Mouse (Mus musculus): ENCODE data around the gene Rfx4.
A peak's percentile ranks its signal among the peaks of the same experiment; 100 is the strongest.

Gene Rfx4

DNA sequence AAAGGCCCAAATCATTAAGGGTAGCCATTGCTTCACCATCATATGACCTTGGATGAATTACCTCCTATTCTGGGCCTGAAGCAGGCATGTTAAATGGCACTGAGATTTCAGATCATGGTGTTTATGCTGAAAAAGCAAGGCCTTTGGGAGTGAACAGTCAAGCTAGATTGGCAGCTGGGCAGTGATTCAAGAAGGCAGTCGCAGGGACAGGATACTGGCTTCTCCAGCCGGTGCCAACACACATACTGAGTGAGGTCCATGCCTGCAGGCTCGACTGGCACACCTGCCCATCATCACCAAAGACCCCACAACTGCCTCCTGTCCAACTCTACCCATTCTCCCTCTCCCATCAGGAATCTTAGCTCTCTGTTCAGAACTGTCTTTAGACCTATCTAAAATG is 152.6 kb downstream of the Rfx4 start:
- no peak for DNase-seq (ENCODE audit: extremely low read depth, low read depth)

DNA sequence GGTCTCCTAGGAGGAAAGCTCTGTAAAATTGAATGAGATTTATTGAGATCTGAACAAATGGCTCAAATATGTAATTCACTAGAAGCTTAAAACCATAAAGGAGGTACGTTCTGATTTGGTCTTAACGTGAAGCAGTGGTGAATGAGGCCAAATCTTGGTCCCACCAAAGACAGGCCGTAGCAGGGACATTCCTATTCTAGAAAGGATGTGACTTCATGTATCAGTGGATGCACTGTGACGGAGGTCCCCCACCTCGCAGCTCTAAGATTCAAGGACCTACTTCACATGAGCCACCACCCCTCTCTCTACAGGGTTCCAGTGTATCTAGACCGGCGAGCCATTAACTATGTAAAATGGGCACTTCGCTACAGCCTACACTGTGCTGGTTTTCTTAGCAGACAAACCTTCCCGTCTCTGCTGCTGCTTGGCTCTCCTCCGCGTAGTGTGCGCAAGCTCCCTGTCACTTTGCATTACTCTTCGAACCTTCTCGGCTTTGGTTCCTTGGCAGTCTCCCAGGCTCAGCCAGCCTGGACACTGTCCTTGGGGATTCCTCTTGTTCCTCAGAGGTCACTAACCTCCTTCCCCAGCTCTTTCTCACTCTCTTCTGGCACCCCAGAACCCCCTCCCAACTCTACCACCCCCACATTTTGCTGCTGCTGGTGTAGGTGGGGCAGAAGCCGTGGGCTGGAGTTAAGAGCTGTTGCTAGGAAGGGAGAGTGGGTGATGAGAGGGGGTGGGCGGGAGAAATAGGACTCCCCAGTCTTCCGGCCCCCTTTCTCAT is 153.3 kb downstream of the Rfx4 start:
- no peak for DNase-seq (ENCODE audit: extremely low read depth, low read depth)

DNA sequence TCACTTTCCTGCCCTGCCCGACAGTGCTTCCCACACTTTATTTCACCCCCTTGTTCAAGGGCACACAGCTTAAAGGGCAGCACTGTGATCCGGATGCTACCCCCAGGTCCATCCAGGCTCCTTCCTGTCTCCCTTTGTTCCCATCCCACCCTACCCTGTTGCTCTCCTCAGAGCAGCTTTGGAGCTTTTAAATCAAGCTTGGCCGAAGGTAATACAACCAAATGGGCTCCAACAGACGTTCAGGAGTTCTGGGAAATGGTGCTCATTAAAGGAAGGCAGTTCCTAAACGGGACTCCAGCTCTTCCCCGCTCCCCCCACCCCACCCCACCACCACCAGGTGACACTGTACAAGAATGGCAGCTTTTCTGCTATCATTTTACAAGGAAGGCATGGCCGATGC is 154.3 kb downstream of the Rfx4 start:
- DNase-seq (ENCODE audit: extremely low read depth, low read depth), result no peak

DNA sequence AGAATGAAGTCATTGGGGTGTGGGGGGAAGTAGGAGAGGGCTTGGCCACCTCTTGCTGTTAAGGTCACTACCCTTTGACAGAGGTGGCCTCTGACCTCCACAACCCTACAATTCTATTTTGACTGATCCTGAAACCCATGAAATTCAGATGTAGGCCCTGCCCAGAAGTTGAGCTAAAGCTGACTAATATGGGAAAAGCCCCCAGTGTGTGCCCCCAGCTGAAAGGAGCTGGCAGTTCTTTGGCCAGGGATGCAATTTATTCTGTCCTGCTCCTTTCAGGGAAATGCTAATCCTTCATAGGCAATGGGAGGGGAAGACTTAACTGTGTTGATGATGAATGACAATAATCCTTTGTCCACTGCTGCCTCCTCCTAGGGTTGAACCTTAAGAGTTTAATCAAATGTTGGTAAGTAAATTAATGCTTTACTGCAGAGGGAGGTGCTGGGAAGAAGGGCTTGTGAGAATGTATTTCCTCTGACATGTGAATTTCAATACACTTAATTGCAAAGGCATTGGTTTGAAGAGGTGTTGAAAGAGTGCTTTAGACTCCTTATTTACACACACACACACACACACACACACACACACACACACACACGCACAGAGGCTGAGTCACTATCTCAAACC is 155.0 kb downstream of the Rfx4 start:
- no peak for DNase-seq (ENCODE audit: extremely low read depth, low read depth)

GRCm38 (mm10) chr10:84913148-84913547 is 157.3 kb downstream of the Rfx4 start:
- no peak for DNase-seq (ENCODE audit: extremely low read depth, low read depth)

- no peak for DNase-seq (ENCODE audit: extremely low read depth, low read depth)
Observed at GRCm38 (mm10) chr10:84915476-84915875, 159.6 kb downstream of the Rfx4 start.

DNA sequence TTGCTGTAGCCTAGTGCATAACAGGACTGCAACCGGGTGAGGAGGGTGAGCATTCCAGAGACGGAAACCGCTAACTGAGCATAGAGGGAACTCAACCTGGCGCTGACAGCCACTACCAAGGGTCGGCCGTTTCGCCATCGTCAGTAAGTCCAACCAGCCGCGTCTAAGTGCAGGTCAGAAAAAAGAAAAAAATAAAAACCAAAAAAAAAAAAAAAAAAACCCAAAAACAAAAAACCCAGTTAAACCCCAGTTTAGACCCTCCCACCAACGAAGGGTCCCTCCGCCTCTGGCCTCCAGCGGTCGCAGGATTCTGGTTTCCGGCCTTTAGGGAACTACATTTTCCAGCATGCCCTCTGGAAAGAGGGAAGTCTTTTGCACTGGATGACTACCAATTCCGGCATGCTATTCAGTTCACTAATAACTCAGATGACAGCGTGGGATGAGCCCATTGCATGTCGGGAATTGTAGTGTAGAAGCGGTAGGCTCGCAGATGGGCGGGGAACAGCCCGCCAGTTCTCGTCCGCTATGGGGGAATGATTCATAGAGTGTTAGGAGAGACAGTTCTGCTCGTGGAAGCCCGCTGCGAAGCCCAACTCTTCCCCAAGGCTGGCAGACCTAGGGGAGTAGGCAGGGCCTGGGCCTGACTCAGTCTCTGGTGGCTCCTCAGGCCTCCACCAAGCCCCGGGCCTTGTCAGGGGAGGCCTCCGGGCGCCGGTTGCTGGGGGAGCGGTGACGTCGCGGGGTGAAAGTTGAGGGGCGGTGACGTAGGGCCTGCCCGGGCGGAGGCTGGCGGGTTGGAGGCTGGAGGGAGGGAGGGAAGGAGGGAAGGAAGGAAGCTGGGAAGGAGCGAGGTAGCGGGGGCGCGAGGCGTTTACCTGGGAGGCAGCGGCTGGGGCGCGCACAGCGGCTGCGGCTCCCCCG is 161.2 kb downstream of the Rfx4 start, which contains the start of gene Ric8b:
Ric8b (plus strand) TSS at position 807 of the 921 bp plus-strand sequence.
- DNase-seq (ENCODE audit: extremely low read depth, low read depth), result peak; percentile 99

GRCm38 (mm10) chr10:84917731-84918095 is 161.9 kb downstream of the Rfx4 start:
- no peak for DNase-seq (ENCODE audit: extremely low read depth, low read depth)

DNA sequence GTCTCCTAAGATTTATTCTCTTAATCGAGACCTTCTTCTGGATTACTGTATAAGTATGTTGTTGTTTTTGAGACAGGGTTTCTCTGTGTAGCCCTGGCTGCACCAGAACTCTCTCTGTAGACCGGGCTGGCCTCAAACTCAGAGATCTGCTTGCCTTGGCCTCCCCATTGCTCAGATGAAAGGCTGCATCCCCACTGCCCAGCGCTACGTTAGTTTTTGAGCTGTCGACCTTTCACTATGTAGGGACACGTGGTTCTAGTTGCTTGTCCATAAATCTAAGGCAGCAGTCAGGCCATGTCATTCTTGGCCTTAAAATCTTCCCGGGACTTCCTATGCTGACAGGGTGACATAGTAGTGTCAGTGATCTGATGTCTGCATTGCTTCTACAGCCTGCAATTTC is 170.5 kb downstream of the Rfx4 start:
- DNase-seq (ENCODE audit: extremely low read depth, low read depth), result no peak

DNA sequence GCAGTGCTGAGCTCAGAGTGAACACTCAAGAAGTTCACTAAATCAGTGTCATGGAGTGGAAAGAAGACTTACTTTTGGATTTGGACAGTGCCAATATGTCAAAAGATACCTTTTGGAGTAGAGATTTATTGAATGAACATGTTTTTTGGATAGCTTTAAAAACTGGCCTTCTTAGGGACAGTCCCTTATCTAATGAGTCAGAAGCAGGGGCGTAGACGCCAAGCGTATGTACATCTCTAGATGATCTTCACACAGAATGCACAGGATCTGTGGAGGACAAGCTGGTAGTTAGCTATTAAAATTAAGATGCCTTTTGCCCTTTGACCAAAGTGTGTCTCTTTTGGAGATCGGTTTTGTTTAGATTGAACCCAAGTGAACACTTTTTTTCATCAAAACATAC is 171.0 kb downstream of the Rfx4 start:
- no peak for DNase-seq (ENCODE audit: extremely low read depth, low read depth)

DNA sequence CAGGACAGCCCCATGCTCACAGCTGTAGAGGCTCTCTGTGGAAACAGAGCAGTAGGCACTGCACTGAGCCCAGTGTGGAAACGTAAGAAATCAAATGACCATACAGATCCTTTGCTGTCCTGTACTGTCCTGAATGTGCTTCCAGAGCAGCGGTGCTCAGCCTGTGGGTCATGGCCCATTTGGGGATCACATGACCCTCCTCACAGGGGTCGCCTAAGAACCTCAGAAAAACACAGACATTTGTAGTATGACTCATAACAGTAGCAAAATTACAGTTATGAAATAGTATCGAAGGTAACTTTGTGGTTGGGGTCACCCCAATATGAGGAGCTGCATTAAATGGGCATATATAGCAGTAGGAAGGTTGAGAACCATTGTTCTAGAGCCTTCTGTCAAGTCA is 172.6 kb downstream of the Rfx4 start:
- no peak for DNase-seq (ENCODE audit: extremely low read depth, low read depth)

- DNase-seq (ENCODE audit: extremely low read depth, low read depth), result peak; percentile 62
Observed at GRCm38 (mm10) chr10:84935553-84936209, 179.8 kb downstream of the Rfx4 start.

- no peak for DNase-seq (ENCODE audit: extremely low read depth, low read depth)
Observed at GRCm38 (mm10) chr10:84936832-84937515, 181.1 kb downstream of the Rfx4 start.

- peak; percentile 82 for DNase-seq (ENCODE audit: extremely low read depth, low read depth)
Observed at GRCm38 (mm10) chr10:84938094-84938820, 182.4 kb downstream of the Rfx4 start.

DNA sequence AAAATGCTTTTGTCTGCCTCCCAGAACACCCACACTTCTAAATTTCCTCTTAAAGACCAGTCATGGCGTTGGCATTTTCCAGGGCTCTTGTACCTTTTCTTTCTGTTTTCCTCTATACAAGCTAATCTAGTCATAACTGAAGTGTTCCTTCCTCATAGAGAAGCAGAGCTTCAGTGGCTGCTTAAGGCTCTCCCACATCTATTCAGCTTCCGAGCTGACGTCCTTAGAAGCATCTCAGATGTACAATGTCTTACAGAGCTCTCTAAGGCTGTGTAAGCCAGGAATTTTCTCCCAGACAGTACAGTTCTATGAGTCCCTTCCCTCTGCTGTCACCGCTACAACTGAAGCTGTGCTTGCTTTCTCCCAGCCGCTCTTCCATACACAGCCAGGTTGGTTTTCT is 183.0 kb downstream of the Rfx4 start:
- DNase-seq (ENCODE audit: extremely low read depth, low read depth), result no peak

DNA sequence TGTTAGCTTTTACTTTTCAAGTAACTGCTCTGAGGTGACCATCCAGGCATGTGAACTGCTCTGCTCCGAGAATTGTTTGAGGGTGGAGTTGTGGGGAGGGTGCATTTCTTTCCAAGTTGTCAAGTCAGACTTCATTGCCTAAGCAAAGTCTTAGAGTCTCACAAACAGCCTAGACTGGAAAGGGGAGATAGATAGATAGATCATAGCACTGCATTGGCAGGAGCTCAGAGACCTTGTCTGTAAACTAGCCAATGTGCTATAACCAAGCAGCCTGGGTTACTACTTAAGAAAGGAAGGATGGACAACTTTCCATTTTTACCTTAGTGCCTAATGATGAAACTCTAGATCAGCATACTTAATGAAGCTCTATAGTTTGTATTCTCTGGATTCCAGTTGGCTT is 184.5 kb downstream of the Rfx4 start:
- DNase-seq (ENCODE audit: extremely low read depth, low read depth), result no peak

DNA sequence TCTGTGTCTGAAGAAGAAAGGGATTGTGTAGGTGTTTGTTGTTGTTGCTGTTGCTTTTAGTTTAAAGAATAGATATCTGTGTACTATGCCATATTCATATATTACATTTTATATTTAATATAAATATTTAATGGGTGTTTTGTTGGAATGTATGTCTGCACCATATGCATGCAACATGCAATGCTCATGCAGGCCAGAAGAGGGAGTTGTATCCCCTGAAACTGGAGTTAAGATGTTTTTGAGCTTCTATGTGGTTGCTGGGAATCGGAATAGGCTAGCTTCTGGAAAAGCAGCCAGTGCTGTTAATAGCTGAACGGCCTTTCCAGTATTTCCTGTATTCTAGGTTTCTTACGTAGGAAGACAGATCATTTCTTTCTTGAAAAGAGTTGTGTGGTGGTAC is 189.8 kb downstream of the Rfx4 start:
- DNase-seq (ENCODE audit: extremely low read depth, low read depth), result no peak

DNA sequence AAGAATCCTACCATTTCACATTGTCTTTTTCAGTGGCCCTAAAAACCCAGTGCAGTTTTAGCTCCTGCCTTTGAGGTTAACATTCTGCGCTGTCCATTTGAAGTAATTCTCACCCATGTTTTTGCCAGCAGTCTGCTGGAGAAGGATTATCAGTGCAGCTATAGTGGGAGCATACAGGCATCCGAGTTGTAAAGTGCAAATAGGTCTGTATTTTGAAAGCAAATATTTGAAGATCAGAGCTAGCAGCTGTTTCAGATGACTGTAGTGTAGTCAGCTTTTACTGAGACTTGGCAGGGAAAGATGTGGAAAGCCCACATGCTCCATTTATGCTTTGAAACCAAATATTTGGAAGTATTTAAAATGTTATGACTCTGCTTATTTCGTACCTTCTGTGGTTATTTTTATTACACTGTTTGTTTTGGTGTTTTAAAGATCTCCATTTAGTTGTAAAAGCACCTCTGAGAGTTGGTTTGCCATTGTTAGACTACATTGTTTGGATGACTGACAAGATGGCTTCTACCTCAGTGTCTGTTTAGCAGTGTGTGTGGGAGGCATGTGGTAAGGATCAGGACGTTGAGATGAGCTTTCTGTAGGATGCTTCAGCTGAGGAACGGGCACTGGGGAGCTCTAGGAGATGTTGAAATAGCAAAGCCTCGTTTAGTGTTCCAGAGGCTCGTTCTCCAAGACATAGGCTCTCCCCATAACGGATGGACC is 193.3 kb downstream of the Rfx4 start:
- no peak for DNase-seq (ENCODE audit: extremely low read depth, low read depth)

DNA sequence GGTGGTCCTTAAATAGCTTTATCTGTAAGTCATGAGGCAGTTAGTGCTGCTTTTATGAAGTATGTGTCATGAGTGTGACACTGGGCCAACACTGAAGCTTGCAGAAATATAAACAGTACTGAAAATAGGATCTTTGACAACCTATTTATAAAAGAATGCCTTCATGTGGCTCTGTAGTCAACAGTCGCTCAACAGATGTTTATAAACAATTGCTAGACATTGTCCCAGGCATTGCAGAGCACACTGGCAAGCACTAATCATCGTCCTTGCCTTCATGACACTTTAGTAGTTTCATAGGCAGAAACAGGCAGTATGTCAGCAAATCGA is 193.8 kb downstream of the Rfx4 start:
- no peak for DNase-seq (ENCODE audit: extremely low read depth, low read depth)

DNA sequence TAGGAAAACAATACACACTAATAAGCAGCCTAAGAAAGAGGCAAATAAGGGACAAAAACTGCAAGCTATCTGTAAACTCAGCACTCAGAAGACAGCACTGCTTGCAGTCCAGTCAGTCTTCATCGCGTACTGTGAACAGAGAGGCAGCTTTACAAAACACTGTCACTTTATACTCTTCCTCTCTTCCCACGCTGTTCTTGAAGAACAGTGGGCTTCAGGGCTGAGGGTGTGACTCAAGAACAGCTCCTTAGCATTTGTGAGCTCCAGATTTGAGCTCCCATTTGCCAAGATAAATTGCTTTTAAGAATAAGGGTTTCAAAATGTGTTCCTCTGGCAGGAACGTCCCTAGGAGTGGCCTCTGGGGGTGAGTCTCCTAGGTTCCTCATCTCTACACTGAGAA is 194.5 kb downstream of the Rfx4 start:
- no peak for DNase-seq (ENCODE audit: extremely low read depth, low read depth)
